Mouse (Mus musculus) forebrain, embryonic 16.5 days (tissue): Measurements from ENCODE around the gene Sh3gl1. TPM values are rescaled to one million over a fixed set of nuclear protein-coding genes. Genes with fewer than 3 reads are reported as not detected.
A peak's percentile ranks its signal among the peaks of the same experiment; 100 is the strongest.

Experiments used
- ATAC-seq: fragments of 200-750 bp; cut with Nextera tagmentation; 2 replicates; pipeline ENCODE4 v1.8.0; 2017; ENCODE audit warnings: mild to moderate bottlenecking, moderate library complexity
- H3K27ac ChIP-seq: fragments of 300-500 bp; sonication (generic); 2 replicates; pipeline ENCODE4 v1.5.1; 2014; ENCODE audit warnings: low read length, control low read depth
- H3K27me3 ChIP-seq: fragments of 300-500 bp; sonication (generic); replicated peaks from 2 replicates; pipeline ENCODE4 v1.6.1; 2014; ENCODE audit warnings: low read length; ENCODE audit not compliant: control insufficient read depth, insufficient read depth
- H3K36me3 ChIP-seq: fragments of 300-500 bp; sonication (generic); 2 replicates; pipeline ENCODE4 v1.6.1; 2014; ENCODE audit not compliant: control insufficient read depth, insufficient read depth
- H3K4me1 ChIP-seq: fragments of 300-500 bp; sonication (generic); replicated peaks from 2 replicates; pipeline ENCODE4 v1.6.1; 2014; ENCODE audit warnings: low read length; ENCODE audit not compliant: control insufficient read depth, insufficient read depth
- H3K4me2 ChIP-seq: fragments of 300-500 bp; sonication (generic); 2 replicates; pipeline ENCODE4 v1.6.1; 2014; ENCODE audit warnings: mild to moderate bottlenecking, low read length, control low read depth
- H3K4me3 ChIP-seq: fragments of 300-500 bp; sonication (generic); replicated peaks from 2 replicates; pipeline ENCODE4 v1.5.1; 2014; ENCODE audit warnings: mild to moderate bottlenecking, low read length, control low read depth
- H3K9ac ChIP-seq: fragments of 300-500 bp; sonication (generic); replicated peaks from 2 replicates; pipeline ENCODE4 v1.6.1; 2014; ENCODE audit warnings: low read depth, low read length, control low read depth
- H3K9me3 ChIP-seq: fragments of 300-500 bp; sonication (generic); 2 replicates; pipeline ENCODE4 v1.6.1; 2016; ENCODE audit warnings: low read length; ENCODE audit not compliant: control insufficient read depth
- whole genome bisulfite sequencing: fragments of 180-500 bp; shearing (Covaris S2); extraction: QIAGEN DNeasy Blood & Tissue Kit; methylation state at CpG from one replicate; pipeline ENCODE4 v1.1.7; 2014; 5-methylcytosine and 5-hydroxymethylcytosine counted together
- polyA plus RNA-seq: library from polyadenylated mRNA; unstranded; fragments of >200 nt; fragmentation: Nextera tagmentation; extraction: Ambion mirVana; gene quantifications from 2 replicates; pipeline ENCODE4 v1.2.1, GENCODE M21; 2015

Sh3gl1 gene
- polyA plus RNA-seq, 1 experiment from 2014 or later: 125 TPM

DNA sequence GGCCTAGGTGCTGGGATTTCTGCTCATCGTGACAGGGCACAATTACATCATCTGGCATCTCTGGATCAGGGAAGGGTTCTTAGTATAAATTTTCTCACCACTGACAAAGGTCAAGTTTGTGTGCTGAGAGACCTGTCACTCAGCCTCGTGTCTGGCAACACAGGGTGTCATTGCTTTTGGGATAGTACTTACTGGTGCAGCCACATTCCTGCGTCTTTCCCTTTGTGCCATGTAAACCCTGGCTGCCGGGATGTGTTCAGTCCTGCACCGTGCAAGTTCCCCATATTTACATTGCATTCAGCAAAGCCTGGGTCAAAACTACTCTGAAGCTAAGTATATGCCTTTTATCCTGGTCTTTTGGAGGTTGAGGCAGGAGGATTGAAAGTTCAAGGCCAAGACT, 14.9 kb upstream of the Sh3gl1 start:
- H3K4me2 ChIP-seq: no peak overlapping the region
- no peak overlapping the region for H3K9ac ChIP-seq
- no peaks in the 10 kb centered on the region for H3K27me3 ChIP-seq
- H3K27ac ChIP-seq: no peak overlapping the region
- no peak for ATAC-seq
- H3K4me1 ChIP-seq: no peaks in the 10 kb centered on the region
- peaks cover 5% of the 10 kb centered on the region for H3K36me3 ChIP-seq
- no peaks in the 10 kb centered on the region for H3K9me3 ChIP-seq
- 93% methylated on average over 5 of the region's 5 CpGs for WGBS
- no peak overlapping the region for H3K4me3 ChIP-seq

- peaks cover 3% of the 10 kb centered on the region; the same call in 1 of the 2 replicates for H3K36me3 ChIP-seq
- H3K27ac ChIP-seq: no peak overlapping the region
- H3K4me1 ChIP-seq: peaks cover 18% of the 10 kb centered on the region
- peak overlapping the region; percentile 89 for H3K4me2 ChIP-seq
- H3K4me3 ChIP-seq: peak overlapping the region; percentile 72
- no peaks in the 10 kb centered on the region for H3K27me3 ChIP-seq
- peak overlapping the region; percentile 69 for H3K9ac ChIP-seq
- ATAC-seq: no peak
- H3K9me3 ChIP-seq: no peaks in the 10 kb centered on the region
- WGBS: under 1% methylated on average over 12 of the region's 12 CpGs
Observed at GRCm38 (mm10) chr17:56040857-56041163, 4.4 kb upstream of the Sh3gl1 start.

GRCm38 (mm10) chr17:56040030-56040856, 3.8 kb upstream of the Sh3gl1 start, which contains the start of gene Chaf1a:
Gene Chaf1a (plus strand): TSS chr17:56040439.
- Histone ChIP-seq H3K4me3 (peak within 1 kb of the TSS; percentile 72), H3K9ac (peak within 1 kb of the TSS; percentile 69), H3K9me3 (no peaks in the 10 kb centered on the region), H3K36me3 (peaks cover 3% of the 10 kb centered on the region; the same call in 1 of the 2 replicates), H3K27ac (peak within 1 kb of the TSS; percentile 24; the same call in 1 of the 2 replicates), H3K27me3 (no peaks in the 10 kb centered on the region), H3K4me1 (peaks cover 24% of the 10 kb centered on the region), H3K4me2 (peak within 1 kb of the TSS; percentile 89)
- WGBS: under 1% methylated on average over 68 of the region's 68 CpGs
- peak; percentile 89 for ATAC-seq

DNA sequence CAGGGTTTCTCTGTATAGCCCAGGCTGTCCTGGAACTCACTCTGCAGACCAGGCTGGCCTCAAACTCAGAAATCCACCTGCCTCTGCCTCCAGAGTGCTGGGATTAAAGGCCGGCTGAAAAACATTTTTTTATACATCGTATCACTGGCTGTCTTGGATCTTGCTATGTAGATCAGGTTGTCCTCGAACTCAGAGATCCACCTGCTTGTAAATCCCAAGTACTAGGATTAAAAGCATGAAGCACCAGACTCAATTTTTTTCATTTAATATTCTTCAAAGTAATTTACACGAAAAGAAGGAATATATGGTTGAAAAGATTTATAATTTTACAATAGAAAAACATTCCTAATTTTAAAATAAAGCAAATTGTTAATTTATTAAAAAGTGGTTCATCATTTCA, 2.9 kb upstream of the Sh3gl1 start:
- peak overlapping the region; percentile 72; the same call in 1 of the 2 replicates for H3K4me3 ChIP-seq
- H3K36me3 ChIP-seq: peaks cover 3% of the 10 kb centered on the region; the same call in 1 of the 2 replicates
- ATAC-seq: no peak
- H3K4me1 ChIP-seq: peaks cover 32% of the 10 kb centered on the region
- no peak overlapping the region for H3K9ac ChIP-seq
- 78% methylated on average over 4 of the region's 4 CpGs for WGBS
- H3K27ac ChIP-seq: no peak overlapping the region
- no peaks in the 10 kb centered on the region for H3K27me3 ChIP-seq
- no peaks in the 10 kb centered on the region for H3K9me3 ChIP-seq
- H3K4me2 ChIP-seq: peak overlapping the region; percentile 44

DNA sequence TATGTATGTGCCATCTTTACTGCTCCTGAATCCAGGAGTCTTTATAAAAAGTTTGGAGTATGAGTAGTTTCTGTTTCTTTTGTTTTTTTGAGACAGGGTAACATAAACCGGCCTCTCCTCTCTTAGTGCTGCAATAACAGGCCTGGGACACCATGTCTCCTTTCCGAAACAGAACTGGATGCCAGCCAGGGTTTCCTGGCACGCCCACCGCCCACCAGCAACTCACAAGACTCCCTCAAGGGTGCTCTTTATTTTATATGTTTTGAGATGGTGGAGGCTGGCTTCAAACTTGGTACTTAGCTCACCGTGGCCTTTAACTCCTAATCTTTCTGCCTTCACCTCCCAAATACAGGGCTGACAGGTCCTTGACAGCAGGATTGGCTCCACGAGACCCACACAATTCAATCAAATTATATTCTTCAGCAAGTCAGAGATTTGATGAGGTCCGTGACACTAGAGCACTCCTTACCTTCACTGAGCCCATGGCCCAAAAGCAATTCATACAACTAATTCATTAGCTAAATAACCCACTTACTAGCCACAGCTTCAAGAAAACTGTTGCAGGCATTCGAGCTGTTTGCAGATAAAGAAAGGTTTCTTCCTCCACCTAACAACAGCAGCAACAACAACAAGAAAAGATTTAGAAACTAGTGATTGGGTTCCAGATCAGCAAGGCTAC, 2.3 kb upstream of the Sh3gl1 start:
- H3K9ac ChIP-seq: no peak overlapping the region
- H3K36me3 ChIP-seq: 0 out of 2 replicates have a peak, but pooled peaks cover 2% of the 10 kb centered on the region
- H3K4me3 ChIP-seq: no peak overlapping the region
- H3K27ac ChIP-seq: no peak overlapping the region
- no peaks in the 10 kb centered on the region for H3K27me3 ChIP-seq
- H3K4me1 ChIP-seq: peaks cover 37% of the 10 kb centered on the region
- 81% methylated on average over 8 of the region's 8 CpGs for WGBS
- H3K9me3 ChIP-seq: no peaks in the 10 kb centered on the region
- ATAC-seq: no peak
- no peak overlapping the region for H3K4me2 ChIP-seq

- Histone ChIP-seq H3K9me3 (no peaks in the 10 kb centered on the region), H3K27me3 (no peaks in the 10 kb centered on the region), H3K27ac (peak overlapping the region; percentile 45; the same call in 1 of the 2 replicates), H3K4me3 (peak overlapping the region; percentile 61), H3K4me1 (peaks cover 46% of the 10 kb centered on the region), H3K36me3 (peaks cover 4% of the 10 kb centered on the region; the same call in 1 of the 2 replicates), H3K4me2 (peak overlapping the region; percentile 43), H3K9ac (peak overlapping the region; percentile 45)
- peak; percentile 10; the same call in 1 of the 2 replicates for ATAC-seq
- 38% methylated on average over 13 of the region's 13 CpGs for WGBS
Observed at GRCm38 (mm10) chr17:56036901-56037287, 459 bp upstream of the Sh3gl1 start.

DNA sequence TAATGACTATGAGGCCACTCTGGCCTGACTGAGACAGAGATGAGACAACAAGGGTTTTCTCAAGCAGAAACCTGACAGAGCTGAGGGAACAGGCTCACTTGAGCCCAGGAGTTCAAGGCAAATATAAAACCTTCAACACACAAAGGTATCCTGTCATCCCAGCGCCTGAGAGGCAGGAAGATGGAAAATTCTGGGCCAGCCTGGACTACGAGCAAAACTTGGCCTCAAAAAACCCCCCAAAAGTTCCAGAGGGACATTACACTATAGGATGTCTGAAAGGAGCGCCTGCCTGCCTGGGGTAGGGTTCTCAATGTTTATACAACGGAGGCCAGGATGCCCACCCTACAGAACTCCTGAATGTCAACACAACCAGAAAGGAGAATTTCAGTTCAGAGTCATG, 1.2 kb downstream of the Sh3gl1 start:
- peaks cover 34% of the 10 kb centered on the region for H3K4me1 ChIP-seq
- ATAC-seq: no peak
- H3K9ac ChIP-seq: peak overlapping the region; percentile 64
- H3K27ac ChIP-seq: no peak overlapping the region
- WGBS: 79% methylated on average over 4 of the region's 4 CpGs
- H3K27me3 ChIP-seq: no peaks in the 10 kb centered on the region
- H3K4me3 ChIP-seq: peak overlapping the region; percentile 61; the same call in 1 of the 2 replicates
- peaks cover 4% of the 10 kb centered on the region; the same call in 1 of the 2 replicates for H3K36me3 ChIP-seq
- H3K4me2 ChIP-seq: peak overlapping the region; percentile 64
- H3K9me3 ChIP-seq: no peaks in the 10 kb centered on the region

GRCm38 (mm10) chr17:56034726-56035100, 1.7 kb downstream of the Sh3gl1 start:
- Histone ChIP-seq H3K27me3 (no peaks in the 10 kb centered on the region), H3K4me1 (peaks cover 34% of the 10 kb centered on the region), H3K9me3 (no peaks in the 10 kb centered on the region), H3K9ac (no peak overlapping the region), H3K27ac (no peak overlapping the region), H3K4me3 (no peak overlapping the region), H3K36me3 (peaks cover 4% of the 10 kb centered on the region; the same call in 1 of the 2 replicates), H3K4me2 (no peak overlapping the region)
- WGBS: 91% methylated on average over 6 of the region's 6 CpGs
- ATAC-seq: no peak

GRCm38 (mm10) chr17:56034040-56034725, 2.3 kb downstream of the Sh3gl1 start:
- Histone ChIP-seq H3K27ac (no peak overlapping the region), H3K9ac (no peak overlapping the region), H3K4me1 (peaks cover 34% of the 10 kb centered on the region), H3K27me3 (no peaks in the 10 kb centered on the region), H3K4me3 (no peak overlapping the region), H3K4me2 (no peak overlapping the region), H3K36me3 (peaks cover 6% of the 10 kb centered on the region; the same call in 1 of the 2 replicates), H3K9me3 (no peaks in the 10 kb centered on the region)
- WGBS: 90% methylated on average over 7 of the region's 7 CpGs
- ATAC-seq: no peak
